Mouse (Mus musculus) spleen, adult 2 months (tissue): ENCODE data around the gene Riiad1. TPM values are rescaled to one million over a fixed set of nuclear protein-coding genes. Genes with fewer than 3 reads are reported as not detected.

Experiments
- DNase-seq, 2 experiments: peaks; one replicate each; pipeline versions ENCODE4 v3.0.0 to v3.0.0-alpha.2; 2012 to 2021; ENCODE audit warnings: low spot score in 2 of 2, low read depth in 1 of 2
- H3K27ac ChIP-seq: fragments of 200-500 bp; 2 replicates; pipeline ENCODE4 v1.5.1; 2012; ENCODE audit warnings: low read length, inconsistent platforms; ENCODE audit not compliant: insufficient read depth
- H3K27me3 ChIP-seq: fragments of 200-500 bp; 2 replicates; pipeline ENCODE4 v1.6.1; 2012; ENCODE audit warnings: mild to moderate bottlenecking, moderate library complexity, low read length, inconsistent platforms; ENCODE audit not compliant: control insufficient read depth, insufficient read depth
- H3K36me3 ChIP-seq: fragments of 200-500 bp; 2 replicates; pipeline ENCODE4 v1.6.1; 2012; ENCODE audit warnings: mild to moderate bottlenecking, low read length, inconsistent platforms; ENCODE audit not compliant: control insufficient read depth, insufficient read depth
- H3K4me1 ChIP-seq: fragments of 200-500 bp; 2 replicates; pipeline ENCODE4 v1.6.1; 2011; ENCODE audit warnings: inconsistent platforms; ENCODE audit not compliant: control insufficient read depth, insufficient read depth, insufficient read length
- H3K4me3 ChIP-seq: fragments of 200-500 bp; 2 replicates; pipeline ENCODE4 v1.5.1; 2011; ENCODE audit warnings: mild to moderate bottlenecking, inconsistent platforms; ENCODE audit not compliant: insufficient read depth, insufficient read length; ENCODE audit errors: extremely low read depth
- CTCF ChIP-seq: fragments of 200-500 bp; IDR thresholded peaks from 2 replicates; pipeline ENCODE4 v1.5.1; 2011; ENCODE audit warnings: mild to moderate bottlenecking, inconsistent platforms; ENCODE audit not compliant: insufficient read depth, insufficient read length, insufficient replicate concordance; ENCODE audit errors: extremely low read depth
- POLR2A ChIP-seq: fragments of 200-500 bp; IDR thresholded peaks from 2 replicates; pipeline ENCODE4 v1.6.1; 2011; ENCODE audit warnings: low read depth, low read length, inconsistent platforms
- WGBS: fragments of 180-500 bp; shearing (Covaris S2); methylation state at CpG from one replicate; pipeline ENCODE4 v1.1.7; 2018; 5-methylcytosine and 5-hydroxymethylcytosine counted together
- polyA plus RNA-seq: library from polyadenylated mRNA; depleted of rRNA; stranded (reverse); fragments of >200 nt; gene quantifications from 2 replicates; pipeline ENCODE4 v1.2.3, GENCODE M21; 2012

Riiad1 gene
- polyA plus RNA-seq, 1 experiment, result 0.25 TPM

- DNase-seq, result no peak
- no peak overlapping the region for H3K27ac ChIP-seq
- peaks cover 2% of the 10 kb centered on the region for H3K27me3 ChIP-seq
- H3K4me1 ChIP-seq, result no peaks in the 10 kb centered on the region
- TF ChIP-seq CTCF, result no peak
- TF ChIP-seq POLR2A, result no peak
- H3K4me3 ChIP-seq, result no peak overlapping the region
- H3K36me3 ChIP-seq, result no peaks in the 10 kb centered on the region
- WGBS, result 61% methylated on average over 20 of the region's 20 CpGs
Measured at GRCm38 (mm10) chr3:94483790-94484439, 3.8 kb upstream of the Riiad1 start.

GRCm38 (mm10) chr3:94482764-94483385 is 2.7 kb upstream of the Riiad1 start:
- H3K27me3 ChIP-seq, result peaks cover 2% of the 10 kb centered on the region
- DNase-seq, result no peak

DNA sequence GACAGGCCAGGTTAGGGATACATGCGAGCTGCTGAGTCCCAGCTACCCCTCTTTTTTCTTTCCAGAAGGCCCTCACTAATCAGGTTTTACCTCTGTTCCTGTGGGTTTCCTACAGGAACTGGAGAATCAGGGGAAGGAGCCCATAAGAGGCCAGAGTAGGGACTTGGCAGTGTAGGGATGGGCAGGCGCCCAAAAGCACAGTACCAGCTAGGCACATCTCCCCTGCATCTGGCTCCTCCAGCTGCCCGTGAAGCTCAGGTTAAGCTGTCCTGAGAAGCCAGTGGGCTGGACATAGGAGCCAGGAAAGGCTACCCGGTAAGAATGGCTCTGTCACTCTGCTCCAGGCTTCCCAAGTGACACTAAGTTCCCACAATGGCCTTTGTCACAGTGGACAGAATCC is 1.3 kb upstream of the Riiad1 start:
- Histone ChIP-seq H3K4me1 (no peaks in the 10 kb centered on the region), H3K36me3 (no peaks in the 10 kb centered on the region), H3K4me3 (no peak overlapping the region), H3K27me3 (peaks cover 2% of the 10 kb centered on the region), H3K27ac (no peak overlapping the region)
- WGBS, result 71% methylated on average over 4 of the region's 4 CpGs
- DNase-seq, result no peak
- no peak for TF ChIP-seq CTCF

More at GRCm38 (mm10) chr3:94482764-94483385, 2.7 kb upstream of the Riiad1 start:
- Histone ChIP-seq H3K4me1 (no peaks in the 10 kb centered on the region), H3K27ac (no peak overlapping the region), H3K36me3 (no peaks in the 10 kb centered on the region), H3K4me3 (no peak overlapping the region)
- TF ChIP-seq POLR2A (no peak), CTCF (no peak)
- WGBS, result 78% methylated on average over 17 of the region's 17 CpGs

GRCm38 (mm10) chr3:94479564-94479963 is 577 bp downstream of the Riiad1 start:
- Histone ChIP-seq H3K27me3 (peaks cover 2% of the 10 kb centered on the region), H3K4me1 (no peaks in the 10 kb centered on the region), H3K27ac (no peak overlapping the region), H3K4me3 (no peak overlapping the region), H3K36me3 (no peaks in the 10 kb centered on the region)
- no peak for DNase-seq
- no peak for TF ChIP-seq CTCF
- TF ChIP-seq POLR2A, result no peak
- 4% methylated on average over 11 of the region's 11 CpGs for WGBS

- WGBS, result 21% methylated on average over 9 of the region's 9 CpGs
- H3K27me3 ChIP-seq, result peaks cover 2% of the 10 kb centered on the region
- no peak for DNase-seq
- H3K4me3 ChIP-seq, result no peak overlapping the region
- H3K36me3 ChIP-seq, result no peaks in the 10 kb centered on the region
- H3K4me1 ChIP-seq, result no peaks in the 10 kb centered on the region
- no peak overlapping the region for H3K27ac ChIP-seq
- TF ChIP-seq CTCF, result no peak
- TF ChIP-seq POLR2A, result no peak
Measured at GRCm38 (mm10) chr3:94478591-94479169, 1.5 kb downstream of the Riiad1 start.

DNA sequence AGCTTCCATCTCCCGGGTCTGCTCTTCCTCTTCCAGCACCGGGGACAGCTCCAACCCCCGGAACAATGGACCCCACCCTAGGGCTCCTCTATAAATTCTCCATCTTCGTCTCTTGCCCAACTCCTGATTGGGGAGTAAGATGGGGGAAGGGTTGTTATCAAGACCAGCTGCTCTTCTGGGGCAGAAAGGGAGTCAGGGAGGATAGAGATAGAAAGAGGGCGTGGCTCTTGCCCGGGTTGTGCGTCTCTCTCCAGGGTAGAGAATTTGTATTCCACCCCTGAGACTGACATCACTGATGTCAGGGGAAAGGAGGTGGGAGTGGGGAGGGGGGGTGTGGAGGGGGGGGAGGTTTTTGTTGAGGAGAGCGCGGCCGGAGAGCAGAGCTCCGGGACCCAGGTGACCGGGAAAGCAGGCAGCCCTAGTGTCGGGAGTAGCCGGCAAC is 2.1 kb downstream of the Riiad1 start, which contains the start of gene Celf3:
Gene Celf3, plus strand, starts transcription at position 315 of the 442 bp plus-strand sequence.
- H3K27ac ChIP-seq, result no peak within 1 kb of the TSS
- TF ChIP-seq POLR2A, result no peak
- no peak for TF ChIP-seq CTCF
- H3K4me3 ChIP-seq, result no peak within 1 kb of the TSS
- H3K36me3 ChIP-seq, result no peaks in the 10 kb centered on the region
- 5% methylated on average over 14 of the region's 14 CpGs for WGBS
- no peak for DNase-seq
- H3K4me1 ChIP-seq, result no peaks in the 10 kb centered on the region
- peaks cover 2% of the 10 kb centered on the region for H3K27me3 ChIP-seq

- 66% methylated on average over 4 of the region's 4 CpGs for WGBS
- no peak for DNase-seq
- no peaks in the 10 kb centered on the region for H3K36me3 ChIP-seq
- H3K4me1 ChIP-seq, result no peaks in the 10 kb centered on the region
- no peak overlapping the region for H3K4me3 ChIP-seq
- TF ChIP-seq CTCF (no peak), POLR2A (no peak)
- no peak overlapping the region for H3K27ac ChIP-seq
- peaks cover 2% of the 10 kb centered on the region for H3K27me3 ChIP-seq
Measured at GRCm38 (mm10) chr3:94477444-94477843, 2.7 kb downstream of the Riiad1 start.
